Mouse (Mus musculus): ENCODE data around the gene Dag1. TPM values are rescaled to one million over a fixed set of nuclear protein-coding genes. Genes with fewer than 3 reads are reported as not detected.

Dag1 gene
- polyA plus RNA-seq (2012; rRNA removed): 31.1 and 37.4 TPM in 2 replicates

DNA sequence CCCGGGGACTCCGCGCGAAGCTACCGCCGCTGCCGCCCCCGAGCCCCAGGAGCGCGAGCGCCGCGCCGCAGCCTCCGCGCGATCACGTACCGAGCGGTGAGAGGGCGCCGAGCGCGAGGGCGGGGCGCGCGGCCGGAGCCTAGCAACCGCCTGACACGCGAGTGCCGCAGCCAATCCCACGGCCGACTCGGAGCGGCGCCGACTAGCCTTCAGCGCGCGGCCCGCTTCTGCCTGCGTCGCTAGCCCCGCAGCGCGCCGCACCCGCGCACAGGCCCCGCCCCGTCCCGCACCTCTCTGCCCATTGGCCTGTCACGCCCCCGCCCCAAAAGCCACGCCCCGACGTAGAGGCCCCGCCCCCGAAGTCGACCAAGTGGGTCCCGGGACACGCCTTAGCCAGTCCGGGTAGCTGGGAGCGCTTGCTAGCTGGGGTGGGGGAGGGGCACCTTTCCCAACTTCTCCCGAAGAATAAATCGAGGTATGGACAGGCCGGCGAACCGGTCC lies at the start of gene Dag1:
Dag1 (minus strand) TSS at position 269 of the 501 bp plus-strand sequence.

DNA sequence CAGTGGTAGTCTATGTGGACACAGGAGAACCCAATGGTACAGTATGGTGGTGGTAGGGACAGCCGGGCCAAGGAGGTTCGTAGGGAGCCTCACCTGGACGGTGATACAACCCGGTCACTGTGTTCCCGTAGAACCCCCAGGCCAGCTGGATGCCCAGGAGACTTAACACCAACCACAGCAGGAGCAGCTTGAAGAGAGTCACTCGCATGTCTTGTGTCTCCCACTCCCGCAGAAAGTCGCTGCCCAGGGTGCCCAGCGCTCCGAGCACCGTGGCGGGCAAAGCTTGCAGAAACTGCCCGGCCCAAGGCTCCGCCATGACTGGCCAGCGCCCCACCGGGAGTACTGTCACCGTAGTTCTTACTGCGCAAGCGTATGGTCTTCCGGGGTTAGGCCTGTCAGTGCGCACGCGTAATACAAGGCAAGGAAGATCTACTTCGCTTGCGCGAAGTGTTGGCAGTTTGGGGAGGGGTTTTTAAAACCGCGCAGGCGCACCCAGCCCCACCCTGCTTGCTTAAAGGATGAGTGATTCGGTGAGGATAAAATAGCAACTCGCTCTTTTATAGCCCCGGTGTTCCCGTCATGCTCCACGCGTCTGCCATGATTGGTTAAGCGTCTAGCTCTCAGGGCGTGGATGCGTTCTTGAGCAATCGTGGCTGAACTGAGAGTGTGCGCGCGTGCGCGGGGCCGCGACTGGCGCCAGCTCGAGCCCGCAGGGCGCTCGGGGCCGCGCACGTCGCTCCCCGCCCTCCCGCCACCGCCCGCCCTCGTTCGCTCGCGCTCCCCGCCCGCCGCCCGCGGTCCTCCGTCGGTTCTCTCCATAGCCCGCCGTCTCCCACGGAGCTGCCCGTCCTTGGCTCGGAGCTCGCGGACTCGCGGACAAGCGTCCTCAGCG lies 42.1 kb upstream of the Dag1 start, which contains the start of the genes Rhoa and Tcta:
Rhoa (plus strand) TSS at position 501 of the 892 bp plus-strand sequence.
Tcta (minus strand) TSS at position 532 of the 892 bp plus-strand sequence.

DNA sequence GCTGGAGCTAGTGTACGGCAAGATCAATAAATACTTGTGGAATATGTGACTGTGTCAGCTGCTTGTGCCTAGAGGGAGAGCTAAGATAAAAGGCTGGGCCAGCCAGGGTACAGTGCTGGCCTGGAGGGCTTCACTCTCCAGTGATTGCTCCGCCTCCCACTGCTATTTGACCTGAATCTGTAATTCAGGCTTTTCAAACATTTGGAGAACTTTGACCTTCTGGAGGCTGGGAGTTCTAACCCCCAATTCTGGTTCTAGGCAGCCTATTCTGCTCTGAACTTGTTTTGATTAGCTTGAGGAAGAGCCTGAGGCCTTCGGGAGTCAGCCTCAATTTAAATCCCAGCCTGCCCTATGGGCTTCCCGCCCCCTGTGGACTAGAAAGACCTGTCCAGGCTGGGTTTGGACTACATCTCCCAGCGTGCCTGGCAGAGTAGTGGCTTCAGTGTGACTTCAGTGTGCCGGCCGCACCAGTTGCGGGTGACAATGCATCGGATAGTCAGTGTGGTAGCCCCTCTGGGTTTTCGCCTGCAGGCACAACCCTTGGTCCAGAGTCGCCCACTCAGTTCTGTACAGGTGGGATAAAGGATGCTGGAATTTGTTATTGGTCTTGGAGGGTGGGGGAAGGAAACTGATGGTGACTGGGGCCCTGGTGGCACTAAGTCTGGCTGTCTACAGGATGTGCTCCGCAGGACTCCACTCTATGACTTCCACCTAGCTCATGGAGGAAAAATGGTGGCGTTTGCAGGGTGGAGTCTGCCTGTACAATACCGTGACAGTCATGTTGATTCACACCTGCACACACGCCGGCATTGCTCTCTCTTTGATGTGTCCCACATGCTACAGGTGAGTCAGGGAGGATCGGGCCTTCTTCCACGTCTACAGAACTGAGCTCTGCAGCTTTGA lies 32.9 kb upstream of the Dag1 start, which contains the start of gene Amt:
Amt (plus strand) TSS at position 401 of the 903 bp plus-strand sequence.

DNA sequence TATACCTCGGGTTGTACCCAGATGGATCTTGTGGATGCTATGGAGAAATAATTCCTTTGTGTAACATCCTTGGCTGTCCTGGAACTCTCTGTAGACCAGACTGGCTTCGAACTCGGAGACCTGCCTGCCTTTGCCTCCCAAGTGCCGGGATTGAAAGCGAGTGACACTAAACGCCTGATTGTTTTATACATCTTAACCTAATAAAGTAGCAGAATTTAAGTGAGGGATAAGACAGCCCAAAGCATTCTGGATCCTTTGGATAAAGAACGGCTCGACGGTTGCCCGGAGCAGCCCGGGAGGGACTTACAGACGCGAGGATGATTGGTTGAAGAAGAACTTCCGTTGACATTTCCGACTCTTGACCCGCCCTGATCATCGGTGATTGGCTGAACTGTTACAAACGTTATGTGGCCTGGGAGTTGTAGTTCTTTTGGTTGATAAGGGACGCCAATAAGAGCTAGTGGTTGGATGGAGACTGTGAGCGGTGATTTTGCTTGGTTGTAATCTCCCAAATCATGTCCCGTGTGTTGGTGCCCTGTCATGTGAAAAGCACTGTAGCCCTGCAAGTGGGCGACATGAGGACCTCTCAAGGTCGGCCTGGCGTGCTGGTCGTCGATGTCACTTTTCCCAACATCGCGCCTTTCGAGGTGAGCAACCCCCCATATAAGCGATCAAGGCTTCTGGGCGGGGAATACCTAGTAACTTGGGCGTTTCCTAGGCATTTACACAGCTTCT lies 26.4 kb upstream of the Dag1 start, which contains the start of gene Nicn1:
Nicn1 (plus strand) TSS at position 414 of the 735 bp plus-strand sequence.

DNA sequence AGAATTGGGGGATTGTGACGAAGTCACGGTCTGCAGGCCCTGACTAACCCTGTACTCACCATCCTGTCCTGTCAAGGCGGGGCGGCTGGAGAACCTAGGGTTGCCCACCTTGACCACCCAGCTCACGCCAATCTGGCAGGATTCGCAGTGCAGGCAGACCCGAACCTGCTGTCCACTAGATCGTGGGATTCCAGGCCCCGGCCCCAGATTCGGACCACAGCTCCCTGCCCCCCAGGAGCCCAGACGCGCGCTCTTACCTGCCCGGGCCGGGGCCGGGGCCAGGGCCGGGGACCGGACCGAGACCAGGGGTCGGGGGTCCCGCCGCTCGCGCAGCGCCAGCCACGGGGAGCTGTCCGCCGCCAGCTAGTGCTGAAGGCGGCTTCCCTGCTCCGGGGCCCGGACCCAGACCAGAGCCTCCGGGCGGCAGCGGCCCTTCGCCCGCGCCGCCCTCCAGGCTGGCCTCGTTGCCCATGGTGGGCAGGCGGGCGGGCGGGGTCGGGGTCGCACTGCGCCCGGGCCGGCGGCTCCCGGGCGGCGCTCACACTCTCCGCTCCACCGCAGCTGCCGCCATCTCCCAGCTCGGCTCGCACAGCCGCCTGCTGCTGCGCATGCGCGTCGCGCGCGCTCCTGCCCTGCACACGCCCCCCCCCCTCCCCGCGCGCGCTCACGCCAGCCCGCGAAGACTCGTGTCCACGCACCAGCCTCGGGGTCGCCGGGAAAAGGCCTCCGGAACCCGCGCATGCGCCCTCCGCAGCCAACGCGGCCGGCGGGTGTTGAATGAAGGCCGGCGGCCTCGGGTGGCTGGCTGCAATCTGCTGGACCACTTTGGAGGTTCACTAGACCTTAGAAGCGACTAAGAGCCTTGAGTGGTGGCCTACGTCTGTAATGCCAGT lies 73.7 kb downstream of the Dag1 start, which contains the start of gene Bsn:
Bsn (minus strand) TSS at position 598 of the 893 bp plus-strand sequence.

Other genes starting within 250 kb of the Dag1 start
- gene Gmppb, start 214.7 kb downstream of the Dag1 start, polyA plus RNA-seq (2012; rRNA removed): 19.9 and 21.8 TPM in 2 replicates
- 3.4 and 3.7 TPM in 2 replicates for gene Amigo3, start 210.8 kb downstream of the Dag1 start, polyA plus RNA-seq (2012; rRNA removed)
- 0.05 and 0.11 TPM in 2 replicates for gene Mst1, start 183.5 kb downstream of the Dag1 start, polyA plus RNA-seq (2012; rRNA removed)
- gene Rnf123, start 180.6 kb downstream of the Dag1 start, polyA plus RNA-seq (2012; rRNA removed): 78.9 and 79.2 TPM in 2 replicates
- gene Apeh, start 169.4 kb downstream of the Dag1 start, polyA plus RNA-seq (2012; rRNA removed): 63.5 and 70.3 TPM in 2 replicates
- gene Bsn, start 73.6 kb downstream of the Dag1 start, polyA plus RNA-seq (2012; rRNA removed): 17.6 and 21.0 TPM in 2 replicates
- gene Nicn1, start 26.5 kb upstream of the Dag1 start, polyA plus RNA-seq (2012; rRNA removed): 87.9 and 91.8 TPM in 2 replicates
- gene Amt, start 32.9 kb upstream of the Dag1 start, polyA plus RNA-seq (2012; rRNA removed): 64.2 and 65.5 TPM in 2 replicates
- 212 and 233 TPM in 2 replicates for gene Rhoa, start 42.2 kb upstream of the Dag1 start, polyA plus RNA-seq (2012; rRNA removed)
- 31.7 and 35.3 TPM in 2 replicates for gene Tcta, start 42.2 kb upstream of the Dag1 start, polyA plus RNA-seq (2012; rRNA removed)
- gene Gpx1, start 74.9 kb upstream of the Dag1 start, polyA plus RNA-seq (2012; rRNA removed): 370 and 383 TPM in 2 replicates
- 121 and 125 TPM in 2 replicates for gene Usp4, start 83.9 kb upstream of the Dag1 start, polyA plus RNA-seq (2012; rRNA removed)
- gene 1700102P08Rik, start 128.8 kb upstream of the Dag1 start, polyA plus RNA-seq (2012; rRNA removed): 2.8 and 3.4 TPM in 2 replicates
- gene Ccdc36, start 164.5 kb upstream of the Dag1 start, polyA plus RNA-seq (2012; rRNA removed): 1.7 and 2.2 TPM in 2 replicates
- not detected in 2 replicates for gene BC048562, start 172.5 kb upstream of the Dag1 start, polyA plus RNA-seq (2012; rRNA removed)
- gene Ccdc71, start 196.6 kb upstream of the Dag1 start, polyA plus RNA-seq (2012; rRNA removed): 31.1 and 35.9 TPM in 2 replicates
- 75.5 and 76.3 TPM in 2 replicates for gene Klhdc8b, start 197.6 kb upstream of the Dag1 start, polyA plus RNA-seq (2012; rRNA removed)
- gene Lamb2, start 215.8 kb upstream of the Dag1 start, polyA plus RNA-seq (2012; rRNA removed): 52.1 and 78.8 TPM in 2 replicates
- gene Usp19, start 226.6 kb upstream of the Dag1 start, polyA plus RNA-seq (2012; rRNA removed): 179 and 187 TPM in 2 replicates
- gene Qars, start 243.7 kb upstream of the Dag1 start, polyA plus RNA-seq (2012; rRNA removed): 190 and 192 TPM in 2 replicates